Mouse (Mus musculus) embryo, embryonic 11 days (tissue): ENCODE measurements around the gene Ppt2.

ENCODE experiments used
- DNase-seq: peaks from one replicate; pipeline ENCODE4 v3.0.0-alpha.2; 2015

Ppt2 gene

DNA sequence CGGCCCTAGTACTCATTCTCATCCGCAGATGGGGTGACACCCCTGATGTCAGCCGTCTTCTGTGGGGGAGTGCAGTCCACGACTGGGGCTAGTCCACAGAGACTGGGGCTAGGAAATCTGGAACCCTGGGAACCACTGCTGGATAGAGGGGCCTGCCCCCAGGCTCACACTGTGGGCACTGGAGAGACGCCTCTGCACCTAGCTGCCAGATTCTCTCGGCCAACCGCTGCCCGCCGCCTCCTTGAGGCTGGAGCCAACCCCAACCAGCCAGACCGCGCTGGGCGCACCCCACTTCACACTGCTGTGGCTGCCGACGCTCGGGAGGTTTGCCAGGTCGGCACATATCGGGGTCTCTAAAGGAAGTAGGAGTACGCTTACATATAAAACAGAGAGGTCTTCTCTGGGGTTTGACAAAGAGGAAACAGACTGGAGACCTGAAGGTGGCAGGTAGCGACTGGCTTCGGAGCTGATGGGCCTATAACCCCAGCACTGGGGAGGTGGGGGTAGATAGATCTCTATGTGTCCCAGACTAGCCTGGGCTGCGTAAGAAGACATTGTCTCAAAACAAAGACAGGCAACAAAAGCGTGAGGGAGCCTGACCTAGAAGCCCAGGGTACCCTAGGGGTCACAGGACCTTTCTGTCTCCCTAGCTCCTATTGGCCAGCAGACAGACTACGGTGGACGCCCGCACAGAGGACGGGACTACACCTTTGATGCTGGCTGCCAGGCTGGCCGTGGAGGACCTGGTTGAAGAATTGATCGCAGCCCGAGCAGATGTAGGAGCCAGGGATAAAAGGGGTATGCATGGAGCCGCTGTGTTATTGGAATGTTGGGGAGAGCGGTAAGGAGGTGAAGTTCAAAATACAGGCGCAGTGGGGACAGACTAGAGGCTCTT lies 42.2 kb downstream of the Ppt2 start:
- DNase-seq, result peak; percentile 62

GRCm38 (mm10) chr17:34585121-34585520 lies 43.2 kb downstream of the Ppt2 start:
- no peak for DNase-seq

DNA sequence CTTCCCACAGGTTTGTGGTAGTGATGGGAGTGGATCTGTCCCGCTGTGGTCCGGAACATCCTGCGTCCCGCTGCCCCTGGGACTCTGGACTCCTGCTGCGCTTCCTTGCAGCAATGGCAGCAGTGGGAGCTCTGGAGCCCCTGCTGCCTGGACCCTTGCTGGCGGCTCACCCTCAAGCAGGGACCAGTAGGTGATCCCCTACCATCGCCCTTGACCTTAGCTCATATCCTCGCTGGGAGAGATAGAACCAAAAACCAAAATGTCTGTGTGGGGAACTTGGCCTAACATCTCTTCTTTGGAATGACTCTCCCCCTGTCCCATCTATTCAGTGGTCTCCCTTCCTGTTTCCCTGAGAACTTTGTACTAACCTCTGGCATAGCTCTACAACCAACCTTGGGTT lies 44.5 kb downstream of the Ppt2 start:
- DNase-seq, result no peak

DNA sequence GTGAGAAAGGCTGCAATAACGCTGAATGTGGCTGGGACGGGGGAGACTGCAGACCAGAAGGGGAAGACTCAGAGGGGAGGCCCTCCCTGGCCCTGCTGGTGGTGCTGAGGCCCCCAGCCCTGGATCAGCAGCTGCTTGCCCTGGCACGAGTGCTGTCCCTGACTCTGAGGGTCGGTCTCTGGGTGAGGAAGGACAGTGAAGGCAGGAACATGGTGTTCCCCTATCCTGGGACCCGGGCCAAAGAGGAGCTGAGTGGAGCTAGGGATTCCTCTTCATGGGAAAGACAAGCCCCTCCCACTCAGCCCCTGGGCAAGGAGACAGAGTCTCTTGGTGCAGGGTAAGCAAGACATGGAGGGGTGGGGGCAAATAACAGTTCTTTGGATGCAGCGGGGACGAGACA lies 44.9 kb downstream of the Ppt2 start:
- DNase-seq, result no peak

- no peak for DNase-seq
Measured at GRCm38 (mm10) chr17:34582528-34582927, 45.8 kb downstream of the Ppt2 start.

DNA sequence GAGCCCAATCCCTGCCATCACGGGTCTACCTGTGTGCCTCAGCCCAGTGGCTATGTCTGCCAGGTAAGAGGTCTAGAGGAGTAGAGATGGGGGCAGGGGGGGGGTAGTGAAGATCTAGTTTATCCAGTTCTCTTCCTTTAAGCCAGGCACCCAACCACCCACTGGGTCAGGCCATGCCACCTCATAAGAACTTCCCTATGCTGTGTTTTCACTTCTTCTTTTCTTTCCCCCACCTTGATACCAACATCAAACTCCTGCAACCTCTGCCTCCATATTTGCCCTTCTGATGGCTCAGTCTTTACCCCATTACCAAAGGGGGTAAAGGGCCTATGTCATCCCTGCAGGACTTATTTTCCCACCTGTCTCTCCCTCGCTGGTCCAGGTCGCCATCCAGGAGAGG lies 50.2 kb downstream of the Ppt2 start:
- DNase-seq, result no peak

DNA sequence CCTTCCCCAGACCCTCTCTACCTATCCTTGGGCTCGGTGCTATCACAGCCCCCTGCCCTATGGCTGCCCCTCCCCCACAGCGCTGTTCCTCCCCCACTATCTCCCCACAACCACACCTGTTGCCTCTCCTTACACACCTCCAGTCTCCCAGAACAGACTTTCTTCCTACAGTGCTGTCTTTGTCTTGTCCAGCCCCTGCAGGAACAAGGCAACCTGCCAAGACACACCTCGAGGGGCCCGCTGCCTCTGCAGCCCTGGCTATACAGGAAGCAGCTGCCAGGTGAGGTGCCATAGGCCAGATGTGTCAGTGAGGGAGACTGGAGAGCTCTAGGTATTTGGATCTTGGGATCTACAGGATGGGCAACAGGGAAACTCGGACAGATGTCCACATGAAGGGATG lies 51.7 kb downstream of the Ppt2 start:
- DNase-seq, result no peak

- no peak for DNase-seq
Measured at GRCm38 (mm10) chr17:34572361-34572760, 55.9 kb downstream of the Ppt2 start.

DNA sequence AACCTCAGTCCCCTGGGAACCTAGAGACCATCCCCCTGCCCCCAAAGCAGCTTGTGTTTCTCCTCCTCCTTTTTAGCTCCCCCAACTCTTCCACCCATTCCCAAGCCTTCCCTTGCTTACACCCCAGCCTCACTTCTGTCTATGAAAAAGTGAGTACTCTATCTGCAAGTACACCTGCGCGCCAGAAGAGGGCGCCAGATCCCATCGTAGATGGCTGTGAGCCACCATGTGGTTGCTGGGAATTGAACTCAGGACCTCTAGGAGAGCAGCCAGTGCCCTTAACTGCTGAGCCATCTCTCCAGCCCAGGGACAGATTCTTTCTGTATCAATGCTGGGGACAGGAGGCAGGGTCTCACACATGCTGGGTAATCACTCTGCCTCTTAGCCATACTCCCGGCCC lies 56.4 kb downstream of the Ppt2 start:
- DNase-seq, result no peak

DNA sequence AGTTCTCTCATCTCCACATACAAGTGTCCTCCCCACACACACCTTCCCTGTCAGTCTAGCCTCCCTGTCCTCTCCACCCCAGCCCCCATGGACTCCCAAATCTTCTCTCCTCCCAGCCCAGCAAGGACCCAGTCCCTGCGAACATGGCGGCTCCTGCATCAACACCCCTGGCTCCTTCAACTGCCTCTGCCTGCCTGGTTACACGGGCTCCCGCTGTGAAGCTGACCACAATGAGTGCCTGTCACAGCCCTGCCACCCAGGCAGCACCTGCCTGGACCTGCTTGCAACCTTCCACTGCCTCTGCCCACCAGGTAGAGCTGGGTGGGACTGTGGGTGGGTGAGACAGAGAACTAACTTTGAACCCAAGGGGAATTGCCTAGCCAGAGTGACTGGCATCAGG lies 58.4 kb downstream of the Ppt2 start:
- no peak for DNase-seq

DNA sequence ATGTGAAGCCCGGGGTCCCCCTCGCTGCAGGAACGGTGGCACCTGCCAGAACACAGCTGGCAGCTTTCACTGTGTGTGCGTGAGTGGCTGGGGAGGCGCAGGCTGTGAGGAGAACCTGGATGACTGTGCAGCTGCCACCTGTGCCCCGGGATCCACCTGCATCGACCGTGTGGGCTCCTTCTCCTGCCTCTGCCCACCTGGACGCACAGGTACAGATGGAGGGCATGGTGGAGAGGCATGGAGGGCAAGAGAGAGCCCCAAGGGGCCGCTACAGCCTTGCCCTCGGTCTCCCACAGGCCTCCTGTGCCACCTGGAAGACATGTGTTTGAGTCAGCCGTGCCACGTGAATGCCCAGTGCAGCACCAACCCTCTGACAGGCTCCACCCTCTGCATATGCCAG lies 59.9 kb downstream of the Ppt2 start:
- no peak for DNase-seq

DNA sequence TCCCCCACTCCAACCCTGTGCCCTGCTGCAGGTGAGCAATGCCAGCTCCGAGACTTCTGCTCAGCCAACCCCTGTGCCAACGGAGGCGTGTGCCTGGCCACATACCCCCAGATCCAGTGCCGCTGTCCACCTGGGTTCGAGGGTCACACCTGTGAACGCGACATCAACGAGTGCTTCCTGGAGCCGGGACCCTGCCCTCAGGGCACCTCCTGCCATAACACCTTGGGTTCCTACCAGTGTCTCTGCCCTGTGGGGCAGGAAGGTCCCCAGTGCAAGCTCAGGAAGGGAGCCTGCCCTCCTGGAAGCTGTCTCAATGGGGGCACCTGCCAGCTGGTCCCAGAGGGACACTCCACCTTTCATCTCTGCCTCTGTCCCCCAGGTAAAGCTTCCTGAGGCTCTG lies 61.0 kb downstream of the Ppt2 start:
- no peak for DNase-seq
